ENCODE assay signal across 10 mouse cellular contexts in genomic region chr8:64152216-64152804, GRCm38 (mm10). TPM values are rescaled to one million over a fixed set of nuclear protein-coding genes. Genes with fewer than 3 reads are reported as not detected.
DNase-seq lines count a peak whose midpoint lies in the region; ATAC-seq lines count a peak whose summit lies in the region.
"Had no signal": no experiment of that assay in that cellular context is flagged by ENCODE, and none has a peak within 500 bp of the region (broad histone marks: within the 10 kb centered on the region; RNA-seq: fewer than 3 reads in every experiment).

No protein-coding gene starts in this region.

- peaks cover 8% of the 10 kb centered on the region; the same call in 1 of the 2 replicates for H3K9me3 ChIP-seq in megakaryocyte, embryonic 14.5 days

- no peak for ATAC-seq in megakaryocyte, adult 5-6 weeks (ENCODE audit: poor library complexity, severe bottlenecking)

- no peaks in the 10 kb centered on the region for H3K4me1 ChIP-seq in megakaryocyte, embryonic 14.5 days

- H3K36me3 ChIP-seq in megakaryocyte, embryonic 14.5 days (replicated peaks; ENCODE audit: low read length): no peaks in the 10 kb centered on the region

- intact Hi-C loops in heart, postnatal 14 days (cut with DNase I): no loop called here

- DNase-seq in frontal cortex, postnatal 36 days (ENCODE audit: low spot score in 2 of 2): peak; percentile 11 to 31
- DNase-seq in layer of hippocampus, postnatal 36 days: peak; percentile 48 to 56
- DNase-seq in right cerebral cortex, postnatal 10 days (ENCODE audit: low spot score in 2 of 2): peak; percentile 30 to 47
- no peak for DNase-seq in heart, postnatal 14 days
- no peak for DNase-seq in thymus, postnatal 10 days (ENCODE audit: low spot score in 2 of 2)
- DNase-seq in liver: no peak
- DNase-seq: gastrocnemius, adult 2 months had no signal

- H3K27me3 ChIP-seq in megakaryocyte, embryonic 14.5 days (replicated peaks): no peaks in the 10 kb centered on the region

- H3K4me3 ChIP-seq in megakaryocyte, embryonic 14.5 days (replicated peaks): peak overlapping the region; percentile 18
- H3K4me3 ChIP-seq: gastrocnemius, adult 2 months had no signal

RNA-seq across cellular contexts. Expression of gene Tll1, which starts 53.8 kb away (rescaled TPM):
- not detected in 2 replicates for polyA plus RNA-seq in megakaryocyte, embryonic 14.5 days (2012; ENCODE audit: insufficient read depth, low replicate concordance)
- total RNA-seq in megakaryocyte, adult 5-6 weeks (2015): not detected in 2 replicates
- not detected in 2 replicates for total RNA-seq in megakaryocyte, adult 5-6 weeks (2017)
- total RNA-seq in layer of hippocampus, postnatal 36 days (2021): 1 to 10 TPM; 3.8 to 4.2 TPM
- 1 to 10 TPM; 1.6 to 2.3 TPM for total RNA-seq in heart, postnatal 14 days (2021)
- polyA plus RNA-seq: liver, adult 2 months had no signal

Comparison
In these comparisons a context has a peak if more than half of its experiments do, and no peak if none do; other contexts are left out.
1. DNase-seq: peak in frontal cortex, postnatal 36 days (2 of 2), layer of hippocampus, postnatal 36 days (2 of 2) and right cerebral cortex, postnatal 10 days (2 of 2); none in heart, postnatal 14 days (0 of 2), thymus, postnatal 10 days (0 of 2) and liver (single experiment).